Mouse (Mus musculus): ENCODE results near the gene Brsk1. TPM values are rescaled to one million over a fixed set of nuclear protein-coding genes. Genes with fewer than 3 reads are reported as not detected.
A peak's percentile ranks its signal among the peaks of the same experiment; 100 is the strongest.

Gene Brsk1
- polyA plus RNA-seq, 1 experiment from 2014 or later = 0.71 TPM

- no peak overlapping the region for H3K9ac ChIP-seq (ENCODE audit: low read depth, low read length)
- ATAC-seq (replicated peaks; ENCODE audit: low FRiP score, low read depth) (no peak), DNase-seq (ENCODE audit: low spot score) (no peak)
- no peaks in the 10 kb centered on the region for H3K9me3 ChIP-seq (replicated peaks; ENCODE audit: low read length)
- peaks cover 7% of the 10 kb centered on the region for H3K36me3 ChIP-seq (ENCODE audit: insufficient read depth, low read length)
- no peak overlapping the region for H3K4me2 ChIP-seq (ENCODE audit: low read length)
- peaks cover 15% of the 10 kb centered on the region for H3K4me1 ChIP-seq (replicated peaks; ENCODE audit: insufficient read depth, low read length)
- TF ChIP-seq CTCF (IDR thresholded peaks at IDR 0.05; ENCODE audit: low read depth) = no peak
- 96% methylated on average over 6 of the region's 6 CpGs for WGBS
- no peak overlapping the region for H3K4me3 ChIP-seq (replicated peaks; ENCODE audit: low read depth, low read length)
- H3K27me3 ChIP-seq (ENCODE audit: insufficient read depth, low read length) = no peaks in the 10 kb centered on the region
- H3K27ac ChIP-seq = no peak overlapping the region
Measured at GRCm38 (mm10) chr7:4744886-4745285, 54.5 kb downstream of the Brsk1 start.

GRCm38 (mm10) chr7:4746326-4746980 lies 56.0 kb downstream of the Brsk1 start:
- Histone ChIP-seq H3K4me1 (replicated peaks; ENCODE audit: insufficient read depth, low read length) (peaks cover 13% of the 10 kb centered on the region), H3K9me3 (replicated peaks; ENCODE audit: low read length) (no peaks in the 10 kb centered on the region), H3K36me3 (ENCODE audit: insufficient read depth, low read length) (peaks cover 7% of the 10 kb centered on the region), H3K27me3 (ENCODE audit: insufficient read depth, low read length) (no peaks in the 10 kb centered on the region), H3K4me3 (replicated peaks; ENCODE audit: low read depth, low read length) (no peak overlapping the region), H3K9ac (ENCODE audit: low read depth, low read length) (no peak overlapping the region), H3K4me2 (ENCODE audit: low read length) (no peak overlapping the region), H3K27ac (no peak overlapping the region)
- no peak for TF ChIP-seq CTCF (IDR thresholded peaks at IDR 0.05; ENCODE audit: low read depth)
- DNase-seq (ENCODE audit: low spot score) (no peak), ATAC-seq (replicated peaks; ENCODE audit: low FRiP score, low read depth) (no peak)
- 85% methylated on average over 22 of the region's 22 CpGs for WGBS

DNA sequence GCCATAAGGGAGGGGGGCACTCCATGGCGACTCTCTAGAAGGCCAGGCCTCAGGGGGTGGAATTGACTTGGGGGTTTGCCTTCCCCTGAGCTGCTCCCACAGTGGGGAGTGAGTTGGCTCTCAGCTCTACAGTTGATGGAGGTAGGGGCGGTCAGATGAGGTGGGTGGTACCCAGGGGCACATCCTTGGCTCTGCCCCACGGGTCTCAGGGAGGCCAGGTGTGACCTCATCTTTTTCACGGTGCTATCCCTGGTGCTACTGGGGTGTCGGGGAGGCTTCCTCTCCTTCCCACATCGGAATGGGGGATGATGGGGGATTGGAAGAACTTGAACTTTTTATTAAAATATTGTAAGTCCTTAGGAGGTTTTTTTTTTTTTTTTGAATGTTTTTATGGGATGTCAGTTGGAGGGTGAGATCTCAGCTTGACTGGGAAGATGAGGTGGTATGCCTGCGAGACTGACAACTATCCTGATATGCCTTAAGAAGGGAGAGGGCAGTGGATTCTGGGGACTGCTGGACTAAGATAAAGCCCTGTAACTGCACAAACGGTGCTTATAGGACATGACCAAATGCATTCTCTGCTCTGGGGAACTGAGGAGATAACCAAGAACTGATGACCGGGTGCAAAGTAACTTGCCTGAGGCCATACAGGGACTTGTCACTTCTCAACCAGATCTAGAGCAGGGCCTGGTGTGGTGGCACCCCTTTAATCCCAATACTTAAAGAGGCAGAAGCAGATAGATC lies 56.9 kb downstream of the Brsk1 start:
- Histone ChIP-seq H3K4me1 (replicated peaks; ENCODE audit: insufficient read depth, low read length) (peaks cover 13% of the 10 kb centered on the region), H3K27ac (no peak overlapping the region), H3K36me3 (ENCODE audit: insufficient read depth, low read length) (peaks cover 7% of the 10 kb centered on the region), H3K4me2 (ENCODE audit: low read length) (no peak overlapping the region), H3K9ac (ENCODE audit: low read depth, low read length) (no peak overlapping the region), H3K4me3 (replicated peaks; ENCODE audit: low read depth, low read length) (no peak overlapping the region), H3K9me3 (replicated peaks; ENCODE audit: low read length) (no peaks in the 10 kb centered on the region), H3K27me3 (ENCODE audit: insufficient read depth, low read length) (no peaks in the 10 kb centered on the region)
- ATAC-seq (replicated peaks; ENCODE audit: low FRiP score, low read depth) (no peak), DNase-seq (ENCODE audit: low spot score) (no peak)
- 76% methylated on average over 9 of the region's 9 CpGs for WGBS
- TF ChIP-seq CTCF (IDR thresholded peaks at IDR 0.05; ENCODE audit: low read depth) = no peak

GRCm38 (mm10) chr7:4748321-4748720 lies 57.9 kb downstream of the Brsk1 start:
- H3K4me1 ChIP-seq (replicated peaks; ENCODE audit: insufficient read depth, low read length) = peaks cover 12% of the 10 kb centered on the region; the same call in 1 of the 2 replicates
- no peak overlapping the region for H3K9ac ChIP-seq (ENCODE audit: low read depth, low read length)
- no peak for ATAC-seq (replicated peaks; ENCODE audit: low FRiP score, low read depth)
- H3K27me3 ChIP-seq (ENCODE audit: insufficient read depth, low read length) = no peaks in the 10 kb centered on the region
- no peaks in the 10 kb centered on the region for H3K9me3 ChIP-seq (replicated peaks; ENCODE audit: low read length)
- H3K36me3 ChIP-seq (ENCODE audit: insufficient read depth, low read length) = peaks cover 3% of the 10 kb centered on the region
- TF ChIP-seq CTCF (IDR thresholded peaks at IDR 0.05; ENCODE audit: low read depth) = no peak
- no peak for DNase-seq (ENCODE audit: low spot score)
- 71% methylated on average over 4 of the region's 4 CpGs for WGBS
- H3K27ac ChIP-seq = no peak overlapping the region
- no peak overlapping the region for H3K4me3 ChIP-seq (replicated peaks; ENCODE audit: low read depth, low read length)
- no peak overlapping the region for H3K4me2 ChIP-seq (ENCODE audit: low read length)

GRCm38 (mm10) chr7:4749169-4749568 lies 58.8 kb downstream of the Brsk1 start:
- H3K4me3 ChIP-seq (replicated peaks; ENCODE audit: low read depth, low read length) = no peak overlapping the region
- no peak for DNase-seq (ENCODE audit: low spot score)
- peaks cover 3% of the 10 kb centered on the region for H3K36me3 ChIP-seq (ENCODE audit: insufficient read depth, low read length)
- H3K27ac ChIP-seq = no peak overlapping the region
- peaks cover 14% of the 10 kb centered on the region; the same call in 1 of the 2 replicates for H3K4me1 ChIP-seq (replicated peaks; ENCODE audit: insufficient read depth, low read length)
- ATAC-seq (replicated peaks; ENCODE audit: low FRiP score, low read depth) = no peak; the same call in 1 of the 2 replicates
- WGBS = 87% methylated on average over 2 of the region's 2 CpGs
- no peaks in the 10 kb centered on the region for H3K9me3 ChIP-seq (replicated peaks; ENCODE audit: low read length)
- no peak overlapping the region for H3K9ac ChIP-seq (ENCODE audit: low read depth, low read length)
- H3K27me3 ChIP-seq (ENCODE audit: insufficient read depth, low read length) = no peaks in the 10 kb centered on the region
- TF ChIP-seq CTCF (IDR thresholded peaks at IDR 0.05; ENCODE audit: low read depth) = no peak
- H3K4me2 ChIP-seq (ENCODE audit: low read length) = no peak overlapping the region

DNA sequence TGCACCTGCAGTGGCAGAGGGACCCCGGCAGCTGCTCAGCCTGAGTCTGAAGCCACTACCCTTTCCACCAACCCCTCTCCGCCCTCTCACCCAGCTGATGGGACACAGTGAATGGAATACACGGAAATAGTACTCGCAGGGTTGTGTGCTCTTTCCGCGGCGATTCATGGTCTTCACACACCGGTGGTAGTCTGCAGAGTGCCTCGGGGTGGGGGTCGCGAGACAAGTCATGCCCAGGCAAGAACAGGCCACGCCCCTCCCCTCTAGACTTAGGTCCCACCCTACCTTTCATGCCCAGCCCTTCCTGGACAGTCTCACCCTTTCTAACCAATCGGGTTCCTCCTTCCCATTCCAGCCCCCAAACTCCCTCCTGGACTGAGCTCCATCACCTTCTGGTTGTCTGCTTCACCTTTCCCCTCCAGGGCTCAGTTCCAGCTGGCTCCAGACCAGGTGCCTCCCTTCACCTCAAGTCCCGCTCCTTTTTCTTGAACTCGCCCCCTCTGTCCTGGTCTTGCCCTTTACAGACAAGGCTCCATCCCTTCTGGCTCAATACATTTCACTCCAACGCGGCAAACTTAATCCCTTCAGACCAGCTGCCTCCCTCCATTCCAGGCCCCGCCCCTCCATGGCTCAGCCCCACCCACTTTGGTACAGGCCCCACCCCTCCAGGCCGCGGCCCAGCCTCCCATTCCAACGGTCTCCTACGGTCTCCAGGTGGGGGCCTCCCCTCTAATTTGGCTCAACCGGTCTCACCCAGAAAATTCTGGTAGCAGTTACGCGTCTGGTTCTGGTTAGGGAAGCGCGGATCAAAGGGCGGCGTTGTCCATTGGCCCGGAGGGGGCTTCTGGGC lies 61.8 kb downstream of the Brsk1 start:
- no peaks in the 10 kb centered on the region for H3K36me3 ChIP-seq (ENCODE audit: insufficient read depth, low read length)
- ATAC-seq (replicated peaks; ENCODE audit: low FRiP score, low read depth) (peak; percentile 86), DNase-seq (ENCODE audit: low spot score) (peak; percentile 75)
- no peaks in the 10 kb centered on the region for H3K9me3 ChIP-seq (replicated peaks; ENCODE audit: low read length)
- H3K4me1 ChIP-seq (replicated peaks; ENCODE audit: insufficient read depth, low read length) = peaks cover 14% of the 10 kb centered on the region; the same call in 1 of the 2 replicates
- peak overlapping the region; percentile 38; the same call in 1 of the 2 replicates for H3K27ac ChIP-seq
- peak overlapping the region; percentile 36 for H3K4me3 ChIP-seq (replicated peaks; ENCODE audit: low read depth, low read length)
- H3K9ac ChIP-seq (ENCODE audit: low read depth, low read length) = peak overlapping the region; percentile 41; the same call in 1 of the 2 replicates
- TF ChIP-seq CTCF (IDR thresholded peaks at IDR 0.05; ENCODE audit: low read depth) = no peak
- H3K4me2 ChIP-seq (ENCODE audit: low read length) = peak overlapping the region; percentile 53
- WGBS = 2% methylated on average over 30 of the region's 30 CpGs
- no peaks in the 10 kb centered on the region for H3K27me3 ChIP-seq (ENCODE audit: insufficient read depth, low read length)
